Mouse (Mus musculus): Measurements from ENCODE around the gene Wfdc2.

Gene Wfdc2

DNA sequence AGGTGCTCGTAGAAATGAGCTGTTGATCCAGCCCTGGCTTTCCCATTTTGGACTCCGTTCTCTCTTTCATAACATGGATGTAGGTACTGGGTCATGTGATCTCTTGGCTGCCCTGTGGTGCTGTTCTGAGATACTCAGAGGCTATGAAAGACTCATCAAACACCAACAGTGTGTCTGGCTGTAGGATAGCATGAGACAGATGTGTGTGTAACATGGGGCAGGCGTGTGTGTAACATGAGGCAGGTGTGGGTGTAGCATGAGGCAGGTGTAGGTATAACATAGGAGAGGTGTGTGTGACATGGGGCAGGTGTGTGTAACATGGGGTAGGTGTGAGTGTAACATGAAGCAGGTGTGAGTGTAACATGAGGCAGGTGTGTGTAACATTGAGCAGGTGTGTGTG, 53.2 kb downstream of the Wfdc2 start:
- in situ Hi-C loops (cut with MboI, MseI) = loop anchor here (5.0 kb wide), 1 partner anchor 33 kb away; no protein-coding TSS in a partner anchor

Data from T-helper 1 cell (primary cell).